Mouse (Mus musculus): ENCODE data around the gene Pigk. TPM values are rescaled to one million over a fixed set of nuclear protein-coding genes. Genes with fewer than 3 reads are reported as not detected.

The Pigk gene
- polyA plus RNA-seq, 1 experiment: 8.5 TPM

DNA sequence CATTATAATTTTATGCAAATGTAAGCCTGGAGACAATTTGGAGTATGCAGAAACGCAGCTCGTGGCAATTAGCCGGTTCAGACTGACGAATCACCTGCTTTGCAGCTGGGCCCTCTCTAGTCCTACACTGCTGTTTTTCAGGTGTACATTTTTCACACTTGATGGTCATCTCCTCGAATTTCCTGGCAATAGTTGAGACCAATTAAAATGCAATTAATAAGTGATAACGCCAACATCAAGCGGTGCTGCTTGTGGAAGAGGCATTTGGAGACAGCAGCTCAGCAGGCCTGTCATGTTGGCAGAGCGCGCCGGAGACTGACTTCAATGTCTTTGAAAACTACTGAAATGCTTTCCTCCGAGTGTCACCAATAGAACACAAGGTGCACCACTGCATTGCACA, 310.1 kb downstream of the Pigk start:
- Histone ChIP-seq H3K9me3 (0 out of 2 replicates have a peak, but pooled peaks cover 1% of the 10 kb centered on the region), H3K4me1 (no peaks in the 10 kb centered on the region), H3K27me3 (replicated peaks) (peaks cover 4% of the 10 kb centered on the region), H3K4me3 (replicated peaks) (no peak overlapping the region), H3K36me3 (replicated peaks; ENCODE audit: low read length) (no peaks in the 10 kb centered on the region)
- TF ChIP-seq GATA1 (IDR thresholded peaks at IDR 0.05; ENCODE audit: borderline replicate concordance, low read length): no peak
- TF ChIP-seq FLI1 (IDR thresholded peaks at IDR 0.05; ENCODE audit: low read length): no peak

Other genes with a start within 250 kb of the Pigk start
- gene Ak5, start 45.7 kb upstream of the Pigk start, polyA plus RNA-seq (2012; ENCODE audit: insufficient read depth, low replicate concordance): 0.31 TPM in 1 of 2 replicates, not detected in the other